Mouse (Mus musculus) gastrocnemius, postnatal 10 days (tissue): ENCODE data around the gene Olfr1228. TPM values are rescaled to one million over a fixed set of nuclear protein-coding genes. Genes with fewer than 3 reads are reported as not detected.

ENCODE experiments used
- DNase-seq: peaks from one replicate; pipeline ENCODE4 v3.0.0; 2021; ENCODE audit warnings: mixed read lengths
- long read RNA-seq, 2 experiments: library from polyadenylated mRNA; stranded (forward); transcript quantifications; one replicate each; pipeline ENCODE4 v2.0.0; 2021
- total RNA-seq, 2 experiments: library from RNA; stranded (reverse); gene quantifications; 2 replicates each; pipeline ENCODE4 v1.2.3; 2021

The Olfr1228 gene
- total RNA-seq = not detected
- long read RNA-seq, experiment 1 = 0 reads
- long read RNA-seq, experiment 2 = 0 reads

DNA sequence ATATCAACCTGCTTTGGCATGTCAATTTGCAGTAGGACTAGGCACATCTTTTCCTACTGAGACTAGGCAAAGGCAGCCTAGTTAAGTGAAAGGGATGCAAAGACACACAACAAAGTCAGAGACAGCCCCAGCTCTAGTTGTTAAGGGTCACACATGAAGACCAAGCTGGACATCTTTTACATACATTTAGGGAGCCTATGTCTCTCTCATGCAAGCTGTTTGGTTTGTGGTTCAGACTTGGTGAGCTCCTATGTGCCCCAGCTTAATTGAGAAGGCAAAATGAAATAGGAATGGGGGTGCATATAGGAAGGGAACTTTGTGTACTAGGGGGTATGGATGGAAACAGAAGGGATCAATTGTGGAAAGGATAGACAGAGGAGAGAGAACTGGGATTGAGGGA, at the start of gene Olfr1228:
TSS of gene Olfr1228 (minus strand) at position 101 of the 400 bp plus-strand sequence.
- DNase-seq = no peak

DNA sequence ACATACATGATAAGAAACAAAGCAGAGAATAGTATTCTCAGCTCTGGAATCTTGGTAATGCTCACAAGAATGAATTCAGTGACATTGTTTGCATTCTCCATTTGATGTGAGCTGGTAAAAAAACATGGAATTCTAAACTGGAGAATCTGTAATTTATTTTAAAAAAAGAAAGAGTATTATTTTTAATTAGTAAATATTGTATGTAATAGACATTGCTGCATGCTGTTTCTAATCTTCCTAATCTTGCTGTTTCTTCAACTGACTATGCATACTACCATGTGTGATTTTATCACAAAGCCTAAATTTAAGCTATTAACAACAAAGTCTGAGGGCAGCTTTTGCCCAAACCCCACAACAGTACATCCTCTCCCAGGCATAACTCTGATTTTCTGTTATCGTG, 43.3 kb upstream of the Olfr1228 start, which contains the start of gene Olfr1230:
TSS of gene Olfr1230 (minus strand) at position 101 of the 400 bp plus-strand sequence.
- no peak for DNase-seq

DNA sequence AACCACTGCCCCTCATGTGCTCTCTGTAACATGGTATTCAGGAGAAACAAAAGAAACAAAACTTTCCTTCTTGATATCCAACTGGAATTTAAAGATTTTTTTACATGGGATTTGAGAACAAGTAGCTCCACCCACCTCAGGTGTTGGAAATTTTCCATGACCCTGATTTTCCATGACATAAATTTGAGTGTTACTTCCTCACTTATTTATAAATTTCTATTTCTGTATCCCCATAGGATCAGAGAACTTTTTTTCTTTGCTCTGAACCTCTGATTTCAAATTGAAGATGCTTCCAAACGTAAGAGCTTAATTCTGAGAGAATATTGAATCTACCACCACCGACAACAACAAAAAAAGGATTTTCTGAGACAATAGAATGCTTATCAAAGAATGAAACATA, 34.1 kb upstream of the Olfr1228 start, which contains the start of gene Olfr1229:
TSS of gene Olfr1229 (minus strand) at position 101 of the 400 bp plus-strand sequence.
- DNase-seq = no peak

DNA sequence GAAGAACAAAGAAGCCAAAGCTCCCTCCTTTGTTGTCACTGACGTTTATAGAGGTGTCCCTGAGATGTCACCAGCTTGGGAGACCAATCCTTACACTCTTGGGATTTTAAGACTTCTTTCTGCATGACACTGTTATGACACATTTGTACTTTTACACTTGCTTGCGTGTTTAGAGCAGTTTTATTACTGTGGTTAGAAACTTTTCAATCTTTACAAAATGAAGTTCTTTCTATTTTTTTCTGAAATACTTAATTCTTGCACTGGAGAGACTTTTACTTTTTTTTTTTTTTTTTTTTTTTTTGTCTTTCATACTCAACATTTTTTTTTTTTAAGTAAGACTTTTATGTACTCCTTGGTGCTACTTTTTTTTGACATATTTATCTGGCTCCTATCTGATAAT, 53.9 kb downstream of the Olfr1228 start, which contains the start of gene Olfr1226:
TSS of gene Olfr1226 (minus strand) at position 101 of the 400 bp plus-strand sequence.
- no peak for DNase-seq

Other genes starting within 250 kb of the Olfr1228 start
- not detected for gene Olfr1215, start 247.1 kb downstream of the Olfr1228 start, total RNA-seq
- not detected for gene Olfr1216, start 235.7 kb downstream of the Olfr1228 start, total RNA-seq
- gene Olfr1217, start 222.0 kb downstream of the Olfr1228 start, total RNA-seq = not detected
- gene Olfr1218, start 192.9 kb downstream of the Olfr1228 start, total RNA-seq = not detected
- gene Olfr1219, start 170.5 kb downstream of the Olfr1228 start, total RNA-seq = not detected
- not detected for gene Olfr1220, start 147.2 kb downstream of the Olfr1228 start, total RNA-seq
- not detected for gene Olfr1221, start 136.8 kb downstream of the Olfr1228 start, total RNA-seq
- not detected for gene Olfr1222, start 121.0 kb downstream of the Olfr1228 start, total RNA-seq
- gene Olfr1223, start 102.5 kb downstream of the Olfr1228 start, total RNA-seq = not detected
- gene Olfr1224-ps1, start 90.0 kb downstream of the Olfr1228 start, total RNA-seq = not detected
- gene Olfr1225, start 79.4 kb downstream of the Olfr1228 start, total RNA-seq = not detected
- gene Olfr1226, start 54.0 kb downstream of the Olfr1228 start, total RNA-seq = not detected
- not detected for gene Olfr1229, start 34.0 kb upstream of the Olfr1228 start, total RNA-seq
- gene Olfr1230, start 43.2 kb upstream of the Olfr1228 start, total RNA-seq = not detected
- gene Olfr1231, start 53.0 kb upstream of the Olfr1228 start, total RNA-seq = not detected
- not detected for gene Olfr1232, start 75.6 kb upstream of the Olfr1228 start, total RNA-seq
- not detected for gene Olfr1233, start 88.3 kb upstream of the Olfr1228 start, total RNA-seq
- not detected for gene Olfr1234, start 110.8 kb upstream of the Olfr1228 start, total RNA-seq
- gene Olfr1238, start 155.6 kb upstream of the Olfr1228 start, total RNA-seq = not detected
- gene Olfr1239, start 166.3 kb upstream of the Olfr1228 start, total RNA-seq = not detected
- gene Olfr1240, start 188.9 kb upstream of the Olfr1228 start, total RNA-seq = not detected
- not detected for gene Olfr1241, start 233.1 kb upstream of the Olfr1228 start, total RNA-seq
- not detected for gene Olfr1242, start 244.3 kb upstream of the Olfr1228 start, total RNA-seq